Mouse (Mus musculus) spleen, adult 2 months (tissue): ENCODE measurements around the gene Dennd1c.

ENCODE experiments used
- CTCF ChIP-seq: fragments of 200-500 bp; IDR thresholded peaks from 2 replicates; pipeline ENCODE4 v1.5.1; 2011; ENCODE audit warnings: mild to moderate bottlenecking, inconsistent platforms; ENCODE audit not compliant: insufficient read depth, insufficient read length, insufficient replicate concordance; ENCODE audit errors: extremely low read depth
- POLR2A ChIP-seq: fragments of 200-500 bp; IDR thresholded peaks from 2 replicates; pipeline ENCODE4 v1.6.1; 2011; ENCODE audit warnings: low read depth, low read length, inconsistent platforms

DNA sequence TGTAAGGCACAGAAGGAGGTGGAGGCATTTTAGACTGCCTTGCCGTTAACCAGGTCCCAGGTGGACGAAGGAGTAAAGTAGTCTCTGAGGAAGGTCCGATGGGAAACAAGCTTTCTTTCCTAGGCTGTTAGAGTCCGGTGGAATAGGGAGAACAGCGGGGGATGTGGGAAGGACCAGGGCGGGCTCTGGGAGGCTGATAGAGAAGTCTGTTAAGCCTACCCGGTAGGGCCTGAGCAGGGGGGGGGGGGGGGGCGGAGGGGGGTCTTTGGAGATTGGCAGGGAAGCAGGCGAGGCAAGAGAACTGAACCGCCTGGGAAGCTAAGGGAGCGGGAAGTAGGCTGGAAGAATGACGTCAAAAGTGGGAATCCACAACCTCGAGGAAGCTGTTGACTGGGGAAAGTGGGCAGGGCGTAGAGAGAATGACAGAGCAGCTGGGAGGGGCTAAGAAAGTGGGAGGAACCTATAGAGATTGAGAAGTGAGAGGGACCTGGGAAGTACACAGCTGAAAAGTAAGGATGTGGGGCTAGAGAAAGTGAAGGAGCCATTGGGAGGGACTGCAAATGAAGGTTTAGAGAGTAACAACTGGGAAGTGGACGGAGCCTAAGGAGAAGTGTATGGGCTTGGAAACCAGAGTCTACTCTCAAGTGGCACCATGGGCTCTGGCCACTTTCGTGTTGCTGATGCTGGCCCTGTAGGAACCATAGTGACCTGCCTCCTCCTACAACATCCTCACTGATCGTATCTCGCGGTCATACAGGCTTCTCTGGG lies 17.7 kb upstream of the Dennd1c start:
- TF ChIP-seq POLR2A (no peak), CTCF (no peak)
